Comparison of ENCODE assay signal across 8 mouse cellular contexts in genomic region chr7:44895206-44895592, GRCm38 (mm10). TPM values are rescaled to one million over a fixed set of nuclear protein-coding genes. Genes with fewer than 3 reads are reported as not detected.
DNase-seq lines count a peak whose midpoint lies in the region; ATAC-seq lines count a peak whose summit lies in the region.

No protein-coding gene starts in this region.

- H3K4me1 ChIP-seq in heart, embryonic 16.5 days (ENCODE audit: control insufficient read depth, insufficient read depth, low read length), result peaks cover 35% of the 10 kb centered on the region
- peaks cover 11% of the 10 kb centered on the region for H3K4me1 ChIP-seq in brown adipose tissue, adult 24 weeks (ENCODE audit: control insufficient read depth, insufficient read depth, insufficient read length, low read length)
- peaks cover 7% of the 10 kb centered on the region for H3K4me1 ChIP-seq in hindbrain, embryonic 11.5 days (replicated peaks; ENCODE audit: control insufficient read depth, insufficient read depth, low read length)
- H3K4me1 ChIP-seq in midbrain, embryonic 10.5 days, result peaks cover 85% of the 10 kb centered on the region

- H3K4me3 ChIP-seq in heart, embryonic 16.5 days (ENCODE audit: low read length), result peak overlapping the region; percentile 75
- 0 out of 2 replicates have a peak overlapping the region, but pooled peaks have one; percentile 70 for H3K4me3 ChIP-seq in brown adipose tissue, adult 24 weeks (ENCODE audit: insufficient read depth, low read depth, low read length)
- peak overlapping the region; percentile 53; the same call in 1 of the 2 replicates for H3K4me3 ChIP-seq in hindbrain, embryonic 11.5 days (ENCODE audit: low read depth, low read length)
- peak overlapping the region; percentile 75 for H3K4me3 ChIP-seq in midbrain, embryonic 10.5 days

- H3K27ac ChIP-seq in heart, embryonic 16.5 days (ENCODE audit: low read length), result no peak overlapping the region
- H3K27ac ChIP-seq in brown adipose tissue, adult 24 weeks (replicated peaks; ENCODE audit: low read depth, low read length), result peak overlapping the region; percentile 12; the same call in 1 of the 2 replicates
- H3K27ac ChIP-seq in hindbrain, embryonic 11.5 days (ENCODE audit: low read depth, low read length), result peak overlapping the region; percentile 78
- H3K27ac ChIP-seq in midbrain, embryonic 10.5 days (replicated peaks), result peak overlapping the region; percentile 95

- H3K27me3 ChIP-seq in heart, embryonic 16.5 days (ENCODE audit: control insufficient read depth, insufficient read depth, low read length), result no peaks in the 10 kb centered on the region
- H3K27me3 ChIP-seq in hindbrain, embryonic 11.5 days (ENCODE audit: control insufficient read depth, insufficient read depth, low read length), result no peaks in the 10 kb centered on the region
- no peaks in the 10 kb centered on the region for H3K27me3 ChIP-seq in midbrain, embryonic 10.5 days (ENCODE audit: low read depth, poor library complexity, severe bottlenecking)

- H3K9me3 ChIP-seq in heart, embryonic 16.5 days (replicated peaks; ENCODE audit: control insufficient read depth, low read length), result no peaks in the 10 kb centered on the region
- H3K9me3 ChIP-seq in hindbrain, embryonic 11.5 days (ENCODE audit: control insufficient read depth, low read length), result no peaks in the 10 kb centered on the region
- H3K9me3 ChIP-seq in midbrain, embryonic 10.5 days (replicated peaks), result no peaks in the 10 kb centered on the region

- peak overlapping the region; percentile 70 for H3K4me2 ChIP-seq in heart, embryonic 16.5 days (ENCODE audit: low read depth, low read length)
- peak overlapping the region; percentile 78 for H3K4me2 ChIP-seq in hindbrain, embryonic 11.5 days (replicated peaks; ENCODE audit: low read depth, low read length)

- WGBS in heart, embryonic 16.5 days, result 69% methylated on average over 7 of the region's 7 CpGs
- 48% methylated on average over 7 of the region's 7 CpGs for WGBS in hindbrain, embryonic 11.5 days
- 62% methylated on average over 7 of the region's 7 CpGs for WGBS in midbrain, embryonic 10.5 days

- H3K36me3 ChIP-seq in heart, embryonic 16.5 days (ENCODE audit: control insufficient read depth, insufficient read depth), result no peaks in the 10 kb centered on the region
- H3K36me3 ChIP-seq in hindbrain, embryonic 11.5 days (ENCODE audit: control insufficient read depth, insufficient read depth, low read length), result peaks cover 2% of the 10 kb centered on the region; the same call in 1 of the 2 replicates
- peaks cover 36% of the 10 kb centered on the region for H3K36me3 ChIP-seq in midbrain, embryonic 10.5 days

- intact Hi-C loops in heart, postnatal 36 days (cut with DNase I), result loop anchor here (5.0 kb wide), 1 partner anchor 38 kb away; the partner anchor contains the start of gene Pnkp

- DNase-seq in heart, postnatal 36 days, result no peak
- DNase-seq in hindbrain, embryonic 11.5 days (ENCODE audit: low spot score), result no peak
- DNase-seq in midbrain, embryonic 10.5 days (ENCODE audit: low spot score), result no peak
- no peak for DNase-seq in thymus, postnatal 14 days
- DNase-seq in testis, postnatal 14 days (ENCODE audit: low spot score), result no peak
- DNase-seq in ovary, adult 18-20 months (ENCODE audit: low spot score), result no peak

- ATAC-seq in heart, embryonic 16.5 days (replicated peaks; ENCODE audit: extremely low read depth, insufficient read depth, low FRiP score), result no peak
- ATAC-seq in hindbrain, embryonic 11.5 days (ENCODE audit: low FRiP score), result no peak

- H3K9ac ChIP-seq in heart, embryonic 16.5 days (ENCODE audit: low read length), result no peak overlapping the region
- H3K9ac ChIP-seq in hindbrain, embryonic 11.5 days (ENCODE audit: low read depth, low read length), result no peak overlapping the region

RNA-seq across cellular contexts. Expression of gene Fuz, which starts 0.7 kb away (rescaled TPM):
- 15.3 and 16.0 TPM in 2 replicates for polyA plus RNA-seq in heart, embryonic 16.5 days (2015; fragmentation: Nextera tagmentation; extraction: Ambion mirVana)
- 10 to 100 TPM; 16.9 to 17.5 TPM for total RNA-seq in heart, postnatal 36 days (2021)
- polyA plus RNA-seq in brown adipose tissue, adult 24 weeks (2012; ENCODE audit: insufficient read depth, insufficient read length, missing spikeins), result 12.7 and 17.1 TPM in 2 replicates
- 13.9 and 18.7 TPM in 2 replicates for polyA plus RNA-seq in hindbrain, embryonic 11.5 days (2014; fragmentation: Nextera tagmentation; extraction: Ambion mirVana)
- 26.9 and 30.6 TPM in 2 replicates for polyA plus RNA-seq in midbrain, embryonic 10.5 days (2016; fragmentation: Nextera tagmentation; extraction: Ambion mirVana)

RNA-seq across cellular contexts. Expression of gene Med25, which starts 2.7 kb away (rescaled TPM):
- polyA plus RNA-seq in heart, embryonic 16.5 days (2015; fragmentation: Nextera tagmentation; extraction: Ambion mirVana), result 89.4 and 96.0 TPM in 2 replicates
- total RNA-seq in heart, postnatal 36 days (2021), result 10 to 100 TPM; 76.9 to 81.1 TPM
- 21.6 and 21.8 TPM in 2 replicates for polyA plus RNA-seq in brown adipose tissue, adult 24 weeks (2012; ENCODE audit: insufficient read depth, insufficient read length, missing spikeins)
- 72.7 and 76.2 TPM in 2 replicates for polyA plus RNA-seq in hindbrain, embryonic 11.5 days (2014; fragmentation: Nextera tagmentation; extraction: Ambion mirVana)
- polyA plus RNA-seq in midbrain, embryonic 10.5 days (2016; fragmentation: Nextera tagmentation; extraction: Ambion mirVana), result 213 and 220 TPM in 2 replicates

RNA-seq across cellular contexts. Expression of gene Ptov1, which starts 25.6 kb away (rescaled TPM):
- polyA plus RNA-seq in heart, embryonic 16.5 days (2015; fragmentation: Nextera tagmentation; extraction: Ambion mirVana), result 210 and 269 TPM in 2 replicates
- 100 to 1,000 TPM; 158 to 183 TPM for total RNA-seq in heart, postnatal 36 days (2021)
- polyA plus RNA-seq in brown adipose tissue, adult 24 weeks (2012; ENCODE audit: insufficient read depth, insufficient read length, missing spikeins), result 68.5 and 73.6 TPM in 2 replicates
- polyA plus RNA-seq in hindbrain, embryonic 11.5 days (2014; fragmentation: Nextera tagmentation; extraction: Ambion mirVana), result 314 and 331 TPM in 2 replicates
- polyA plus RNA-seq in midbrain, embryonic 10.5 days (2016; fragmentation: Nextera tagmentation; extraction: Ambion mirVana), result 478 and 516 TPM in 2 replicates

RNA-seq across cellular contexts. Expression of gene Ap2a1, which starts 34.1 kb away (rescaled TPM):
- polyA plus RNA-seq in heart, embryonic 16.5 days (2015; fragmentation: Nextera tagmentation; extraction: Ambion mirVana), result 51.8 and 52.0 TPM in 2 replicates
- total RNA-seq in heart, postnatal 36 days (2021), result 10 to 100 TPM; 69.8 to 72.0 TPM
- 21.5 and 23.0 TPM in 2 replicates for polyA plus RNA-seq in brown adipose tissue, adult 24 weeks (2012; ENCODE audit: insufficient read depth, insufficient read length, missing spikeins)
- 82.7 and 85.0 TPM in 2 replicates for polyA plus RNA-seq in hindbrain, embryonic 11.5 days (2014; fragmentation: Nextera tagmentation; extraction: Ambion mirVana)
- polyA plus RNA-seq in midbrain, embryonic 10.5 days (2016; fragmentation: Nextera tagmentation; extraction: Ambion mirVana), result 74.2 and 77.0 TPM in 2 replicates

RNA-seq across cellular contexts. Expression of gene Pnkp, which starts 38.3 kb away (rescaled TPM):
- 27.7 and 28.0 TPM in 2 replicates for polyA plus RNA-seq in heart, embryonic 16.5 days (2015; fragmentation: Nextera tagmentation; extraction: Ambion mirVana)
- 10 to 100 TPM; 18.6 to 21.1 TPM for total RNA-seq in heart, postnatal 36 days (2021)
- 15.7 and 20.2 TPM in 2 replicates for polyA plus RNA-seq in brown adipose tissue, adult 24 weeks (2012; ENCODE audit: insufficient read depth, insufficient read length, missing spikeins)
- 26.3 and 27.6 TPM in 2 replicates for polyA plus RNA-seq in hindbrain, embryonic 11.5 days (2014; fragmentation: Nextera tagmentation; extraction: Ambion mirVana)
- 38.1 and 38.4 TPM in 2 replicates for polyA plus RNA-seq in midbrain, embryonic 10.5 days (2016; fragmentation: Nextera tagmentation; extraction: Ambion mirVana)
